Mouse (Mus musculus) heart, postnatal 0 days (tissue): ENCODE data around the gene Vstm5.
A peak's percentile ranks its signal among the peaks of the same experiment; 100 is the strongest.

Experiments used
- CTCF ChIP-seq: IDR thresholded peaks from 2 replicates; pipeline ENCODE4 v1.5.1; 2016; ENCODE audit warnings: antibody characterized with exemption, control low read depth, low read depth
- EP300 ChIP-seq: IDR thresholded peaks from 2 replicates; pipeline ENCODE4 v1.6.1; 2016; ENCODE audit warnings: antibody characterized with exemption, low read depth

GRCm38 (mm10) chr9:15285443-15285842, 46.6 kb downstream of the Vstm5 start:
- TF ChIP-seq EP300 (no peak), CTCF (peak; percentile 1; the same call in 1 of the 2 replicates)
